Mouse (Mus musculus) midbrain, postnatal 0 days (tissue): Measurements from ENCODE around the gene Glis3. TPM values are rescaled to one million over a fixed set of nuclear protein-coding genes. Genes with fewer than 3 reads are reported as not detected.

Source experiments
- ATAC-seq: fragments of 200-750 bp; cut with Nextera tagmentation; 2 replicates; pipeline ENCODE4 v1.8.0; 2017; ENCODE audit warnings: moderate number of reproducible peaks, mild to moderate bottlenecking, moderate TSS enrichment, moderate library complexity; ENCODE audit not compliant: low FRiP score
- DNase-seq: peaks from one replicate; pipeline ENCODE4 v3.0.0-alpha.2; 2015; ENCODE audit warnings: low spot score
- H3K27ac ChIP-seq: fragments of 300-500 bp; sonication (generic); 2 replicates; pipeline ENCODE4 v1.5.1; 2014; ENCODE audit warnings: low read depth, mild to moderate bottlenecking, low read length, mixed read lengths
- H3K27me3 ChIP-seq: fragments of 300-500 bp; sonication (generic); 2 replicates; pipeline ENCODE4 v1.6.1; 2014; ENCODE audit warnings: low read length, control low read depth, mixed read lengths; ENCODE audit not compliant: insufficient read depth
- H3K36me3 ChIP-seq: fragments of 300-500 bp; sonication (generic); 2 replicates; pipeline ENCODE4 v1.6.1; 2014; ENCODE audit warnings: low read length, control low read depth, mixed read lengths; ENCODE audit not compliant: insufficient read depth
- H3K4me1 ChIP-seq: fragments of 300-500 bp; sonication (generic); 2 replicates; pipeline ENCODE4 v1.6.1; 2014; ENCODE audit warnings: mild to moderate bottlenecking, control low read depth, antibody characterized with exemption, low read length, mixed read lengths; ENCODE audit not compliant: insufficient read depth
- H3K4me2 ChIP-seq: fragments of 300-500 bp; sonication (generic); 2 replicates; pipeline ENCODE4 v1.6.1; 2014; ENCODE audit warnings: low read depth, mild to moderate bottlenecking, low read length, mixed read lengths; ENCODE audit not compliant: poor library complexity, severe bottlenecking
- H3K4me3 ChIP-seq: fragments of 300-500 bp; sonication (generic); 2 replicates; pipeline ENCODE4 v1.5.1; 2014; ENCODE audit warnings: low read depth, mild to moderate bottlenecking, low read length, moderate library complexity
- H3K9ac ChIP-seq: fragments of 300-500 bp; sonication (generic); replicated peaks from 2 replicates; pipeline ENCODE4 v1.6.1; 2014; ENCODE audit warnings: mild to moderate bottlenecking, low read length, moderate library complexity, mixed read lengths; ENCODE audit not compliant: poor library complexity, severe bottlenecking
- H3K9me3 ChIP-seq: fragments of 300-500 bp; sonication (generic); 2 replicates; pipeline ENCODE4 v1.6.1; 2016; ENCODE audit warnings: low read length, control low read depth
- CTCF ChIP-seq: IDR thresholded peaks from 2 replicates; pipeline ENCODE4 v1.5.1; 2016; ENCODE audit warnings: antibody characterized with exemption, mild to moderate bottlenecking
- WGBS: fragments of 180-500 bp; shearing (Covaris S2); extraction: QIAGEN DNeasy Blood & Tissue Kit; methylation state at CpG from one replicate; pipeline ENCODE4 v1.1.7; 2014; 5-methylcytosine and 5-hydroxymethylcytosine counted together
- polyA plus RNA-seq: library from polyadenylated mRNA; unstranded; fragments of >200 nt; fragmentation: Nextera tagmentation; extraction: Ambion mirVana; gene quantifications from 2 replicates; pipeline ENCODE4 v1.2.1, GENCODE M21; 2015
- total RNA-seq: library from RNA; depleted of rRNA; stranded (reverse); fragments of >200 nt; gene quantifications from 2 replicates; pipeline ENCODE4 v1.2.3, GENCODE M21; 2014

The Glis3 gene
- total and polyA plus RNA-seq, 2 experiments from 2014 or later = 1.2 to 27.1 TPM

- Histone ChIP-seq H3K4me1 (peaks cover 4% of the 10 kb centered on the region; the same call in 1 of the 2 replicates), H3K27me3 (no peaks in the 10 kb centered on the region), H3K36me3 (no peaks in the 10 kb centered on the region), H3K9me3 (no peaks in the 10 kb centered on the region), H3K27ac (no peak overlapping the region), H3K4me2 (no peak overlapping the region), H3K4me3 (no peak overlapping the region), H3K9ac (no peak overlapping the region)
- WGBS = 99% methylated on average over 3 of the region's 3 CpGs
- DNase-seq = no peak
- no peak for ATAC-seq
- no peak for TF ChIP-seq CTCF
These were observed 44.9 kb downstream of the Glis3 start for GRCm38 (mm10) chr19:28634986-28635385.

GRCm38 (mm10) chr19:28628416-28628815 is 51.5 kb downstream of the Glis3 start:
- Histone ChIP-seq H3K27me3 (no peaks in the 10 kb centered on the region), H3K27ac (0 out of 2 replicates have a peak overlapping the region, but pooled peaks have one; percentile 9), H3K9me3 (no peaks in the 10 kb centered on the region), H3K9ac (no peak overlapping the region), H3K4me3 (no peak overlapping the region), H3K36me3 (no peaks in the 10 kb centered on the region), H3K4me1 (no peaks in the 10 kb centered on the region), H3K4me2 (0 out of 2 replicates have a peak overlapping the region, but pooled peaks have one; percentile 18)
- no peak for ATAC-seq
- 25% methylated on average over 8 of the region's 8 CpGs for WGBS
- peak; percentile 85 for TF ChIP-seq CTCF
- DNase-seq = peak; percentile 66

DNA sequence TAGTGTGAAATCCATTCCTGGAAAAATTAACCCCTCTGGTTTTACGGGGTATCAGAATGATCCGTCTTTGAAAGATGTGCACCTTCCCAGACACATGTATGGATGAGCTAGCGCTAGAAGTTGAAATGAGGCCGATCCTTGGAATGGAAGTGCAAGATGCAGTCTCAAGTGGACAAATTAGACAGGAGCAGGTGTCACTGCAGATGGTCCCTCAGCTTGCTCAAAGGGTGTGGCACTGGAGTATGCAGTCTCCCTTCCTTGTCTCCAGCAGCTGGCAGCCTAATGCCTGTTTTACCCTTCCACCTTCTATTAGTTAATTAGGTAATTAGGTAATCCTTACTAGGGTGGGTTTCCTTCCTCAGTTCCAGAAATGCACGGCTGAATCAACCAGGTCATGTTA is 53.7 kb downstream of the Glis3 start:
- 96% methylated on average over 5 of the region's 5 CpGs for WGBS
- no peak for ATAC-seq

DNA sequence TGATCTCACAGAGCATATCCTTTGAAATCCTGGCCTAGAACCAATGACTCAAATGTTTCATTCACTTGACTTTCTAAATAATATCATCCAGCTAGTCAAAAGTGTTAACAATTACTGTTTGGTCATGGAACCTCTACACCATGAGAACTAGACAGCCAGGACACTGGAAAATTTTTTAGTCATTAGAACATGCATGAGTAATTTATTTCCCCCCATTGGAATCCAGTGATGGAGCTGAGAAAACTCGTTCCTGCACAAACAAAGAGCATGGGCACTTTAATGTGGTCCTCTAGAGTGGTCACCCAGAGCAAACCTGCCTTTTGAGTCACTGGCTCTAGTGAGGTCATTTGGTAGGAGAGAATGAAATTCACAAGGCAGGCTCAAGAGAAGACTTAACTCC is 55.3 kb downstream of the Glis3 start:
- H3K9ac ChIP-seq = no peak overlapping the region
- H3K4me2 ChIP-seq = no peak overlapping the region
- ATAC-seq = no peak
- no peak for TF ChIP-seq CTCF
- no peaks in the 10 kb centered on the region for H3K4me1 ChIP-seq
- no peak for DNase-seq
- H3K4me3 ChIP-seq = no peak overlapping the region
- H3K27ac ChIP-seq = no peak overlapping the region
- no peaks in the 10 kb centered on the region for H3K36me3 ChIP-seq
- no peaks in the 10 kb centered on the region for H3K9me3 ChIP-seq
- 84% methylated on average over 1 of the region's 1 CpGs for WGBS
- H3K27me3 ChIP-seq = no peaks in the 10 kb centered on the region

More for the DNA sequence above, 53.7 kb downstream of the Glis3 start:
- DNase-seq = no peak
- Histone ChIP-seq H3K9me3 (no peaks in the 10 kb centered on the region), H3K27ac (no peak overlapping the region), H3K36me3 (no peaks in the 10 kb centered on the region), H3K4me3 (no peak overlapping the region), H3K4me1 (no peaks in the 10 kb centered on the region), H3K4me2 (no peak overlapping the region), H3K27me3 (no peaks in the 10 kb centered on the region), H3K9ac (no peak overlapping the region)
- TF ChIP-seq CTCF = no peak

DNA sequence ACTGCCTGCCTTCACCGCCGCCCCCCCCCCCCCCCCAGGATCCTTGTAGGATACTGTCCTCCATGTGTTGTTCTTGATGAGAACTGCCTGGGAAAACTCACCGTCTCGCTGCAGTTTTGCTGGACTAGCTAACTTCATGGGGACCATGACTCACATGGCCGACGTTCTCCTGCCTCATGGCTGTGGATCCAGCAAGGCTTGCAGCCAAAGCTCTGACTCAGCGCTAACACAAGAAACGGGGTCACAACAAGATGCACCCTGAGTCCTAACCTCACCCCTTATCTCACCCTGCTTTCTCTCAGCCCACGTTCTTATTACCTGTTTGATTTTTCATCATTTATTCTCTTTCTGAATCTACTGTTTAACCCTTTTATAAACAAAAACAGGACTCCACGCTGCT is 56.2 kb downstream of the Glis3 start:
- Histone ChIP-seq H3K27ac (no peak overlapping the region), H3K9me3 (no peaks in the 10 kb centered on the region), H3K27me3 (no peaks in the 10 kb centered on the region), H3K4me2 (no peak overlapping the region), H3K9ac (no peak overlapping the region), H3K4me1 (no peaks in the 10 kb centered on the region), H3K36me3 (no peaks in the 10 kb centered on the region), H3K4me3 (no peak overlapping the region)
- 71% methylated on average over 10 of the region's 10 CpGs for WGBS
- TF ChIP-seq CTCF = no peak
- DNase-seq (no peak), ATAC-seq (no peak)

DNA sequence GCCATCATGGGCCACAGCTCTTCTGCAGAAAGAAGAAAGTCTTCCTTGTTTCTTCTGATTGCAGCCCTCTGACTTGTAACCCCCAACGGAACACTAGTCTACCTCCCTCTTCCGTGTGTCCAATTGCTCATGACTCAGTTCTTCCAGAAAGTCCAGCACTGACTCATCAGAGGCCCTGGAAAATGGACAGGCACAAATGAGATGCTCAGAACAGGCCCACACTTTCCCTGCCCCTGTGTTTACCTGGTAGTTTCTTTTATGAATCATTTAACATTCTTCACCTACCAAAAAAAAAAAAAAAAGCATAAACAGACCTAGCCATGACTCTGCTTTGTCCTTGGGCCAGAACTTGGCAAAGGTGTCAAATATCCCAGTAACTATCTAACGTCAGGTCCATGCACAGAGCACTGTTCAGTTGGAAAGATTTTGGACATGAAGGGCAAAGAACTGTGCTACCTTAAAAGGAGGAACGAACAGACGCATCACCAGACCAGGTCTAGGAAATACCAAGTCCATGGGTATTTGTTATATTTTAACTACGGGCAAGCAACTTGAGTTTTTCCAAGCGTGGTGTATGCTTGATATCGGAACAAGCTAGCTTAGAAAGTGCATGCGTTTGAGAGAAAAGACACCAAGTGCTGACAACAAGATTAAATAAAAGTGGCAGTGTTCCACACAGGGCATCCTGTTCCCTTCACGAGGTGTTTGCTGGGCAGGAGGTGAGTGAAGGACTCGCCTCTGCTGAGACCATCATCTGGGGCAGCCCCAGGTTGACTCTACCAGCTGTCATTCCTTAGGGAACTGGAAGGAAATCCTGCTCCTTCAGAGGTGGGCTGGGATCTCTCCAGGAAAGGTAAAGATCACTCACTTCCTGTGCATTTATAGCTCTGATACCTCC is 58.0 kb downstream of the Glis3 start:
- Histone ChIP-seq H3K27ac (no peak overlapping the region), H3K4me1 (no peaks in the 10 kb centered on the region), H3K27me3 (no peaks in the 10 kb centered on the region), H3K4me3 (no peak overlapping the region), H3K9ac (no peak overlapping the region), H3K9me3 (no peaks in the 10 kb centered on the region), H3K36me3 (no peaks in the 10 kb centered on the region), H3K4me2 (no peak overlapping the region)
- DNase-seq = no peak
- WGBS = 92% methylated on average over 11 of the region's 11 CpGs
- TF ChIP-seq CTCF = no peak
- no peak for ATAC-seq
